Mouse (Mus musculus) thymus, adult 2 months (tissue): Measurements from ENCODE around the gene Capn7.

Experiments used
- CTCF ChIP-seq: fragments of 200-500 bp; IDR thresholded peaks from 2 replicates; pipeline ENCODE4 v1.5.1; 2012; ENCODE audit warnings: mild to moderate bottlenecking, control low read depth, low read length, moderate library complexity, borderline replicate concordance; ENCODE audit not compliant: control insufficient read depth, poor library complexity, insufficient read depth; ENCODE audit errors: extremely low read depth
- POLR2A ChIP-seq: fragments of 200-500 bp; IDR thresholded peaks from 2 replicates; pipeline ENCODE4 v1.6.1; 2012; ENCODE audit warnings: mild to moderate bottlenecking, low read length, control low read depth, moderate library complexity; ENCODE audit not compliant: control insufficient read depth, poor library complexity, insufficient read depth; ENCODE audit errors: extremely low read depth

- no peak for TF ChIP-seq CTCF
- TF ChIP-seq POLR2A: no peak
Measured at GRCm38 (mm10) chr14:31402693-31403092, 66.3 kb downstream of the Capn7 start.
